Mouse (Mus musculus): ENCODE results near the gene Sprr4.
"Not testable (repeated sequence)": the region's sequence is repeated elsewhere in the genome, so short reads cannot be mapped to it uniquely, and the experiment has no call there.

Gene Sprr4

DNA sequence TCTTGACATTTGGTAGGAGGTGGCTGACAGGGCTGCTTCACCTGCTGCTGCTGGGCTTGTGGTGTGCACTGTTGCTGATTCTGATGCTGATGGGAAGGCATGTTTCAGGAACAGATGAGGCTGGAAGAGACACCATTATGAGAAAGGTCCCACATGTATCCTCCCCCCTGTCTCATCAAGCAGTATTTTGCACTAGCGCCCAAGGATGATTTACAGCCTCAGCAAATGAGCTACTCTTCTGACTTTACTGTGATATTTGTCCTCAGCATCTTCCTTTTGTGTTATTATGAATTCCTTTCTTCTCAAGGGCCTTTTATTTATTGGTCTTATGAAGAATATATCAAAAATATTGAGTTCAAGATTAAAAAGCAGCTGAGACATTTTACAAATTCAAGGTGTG lies at the start of gene Sprr4:
Gene Sprr4, minus strand, starts transcription at position 101 of the 400 bp plus-strand sequence.
- no peak for DNase-seq (ENCODE audit: low spot score in 2 of 2)

DNA sequence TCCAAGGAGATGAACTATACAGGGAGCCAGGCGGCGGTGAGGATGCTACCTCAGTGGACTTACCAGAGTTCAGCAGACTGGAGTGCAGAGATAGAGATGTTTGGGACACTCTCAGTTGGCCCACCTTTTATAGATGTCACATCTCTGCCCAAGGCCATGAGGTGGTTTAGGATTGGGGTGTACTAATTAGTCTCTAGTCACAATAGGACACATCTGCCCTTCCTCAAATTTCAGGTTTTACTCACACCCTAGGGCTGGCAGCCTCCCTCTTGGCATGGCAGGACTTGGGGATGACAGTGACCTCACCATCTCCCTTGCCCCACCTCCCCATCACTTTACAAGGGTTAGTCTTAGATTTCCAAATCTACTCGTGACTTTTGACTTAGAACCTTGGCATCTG lies 34.1 kb upstream of the Sprr4 start, which contains the start of gene 2310046K23Rik:
Gene 2310046K23Rik, minus strand, starts transcription at position 101 of the 400 bp plus-strand sequence.
- no peak for DNase-seq (ENCODE audit: low spot score in 2 of 2)

DNA sequence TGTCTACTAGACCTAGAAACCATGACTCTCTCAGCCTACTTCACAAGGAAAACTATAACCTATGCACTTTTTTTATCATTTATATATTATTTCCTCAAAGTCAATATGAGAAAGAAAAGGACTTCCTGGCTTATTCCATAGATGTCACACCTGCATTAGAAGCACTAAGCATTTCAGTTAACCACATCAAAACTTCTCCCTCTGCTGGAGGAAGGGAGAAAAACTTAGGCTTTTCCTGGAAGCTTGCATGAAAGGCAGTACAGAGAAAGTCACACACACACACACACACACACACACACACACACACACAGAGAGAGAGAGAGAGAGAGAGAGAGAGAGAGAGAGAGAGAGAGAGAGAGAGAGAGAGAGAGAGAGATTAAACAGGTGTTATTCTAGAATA lies 12.0 kb upstream of the Sprr4 start:
- DNase-seq (ENCODE audit: low spot score in 2 of 2): no peak

DNA sequence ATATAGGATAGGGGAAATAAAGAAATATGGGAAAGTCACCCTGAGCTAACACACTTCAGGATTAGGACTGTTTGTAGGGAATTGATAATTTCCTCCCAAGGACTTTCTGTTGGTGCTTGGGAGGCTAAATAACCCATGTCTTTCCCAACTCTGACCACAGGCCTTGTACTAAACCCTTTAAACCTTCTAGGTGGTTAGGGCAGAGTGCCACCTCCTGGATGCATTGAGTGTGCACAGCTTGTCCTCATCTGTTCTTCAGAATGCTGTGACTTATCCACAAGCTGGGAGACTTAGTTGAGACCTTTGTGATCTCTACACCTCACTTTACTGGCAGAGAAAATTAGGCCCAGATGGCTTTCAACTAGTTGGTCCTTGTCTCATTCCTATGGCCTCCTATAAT lies 10.5 kb upstream of the Sprr4 start:
- DNase-seq (ENCODE audit: low spot score in 2 of 2): no peak

DNA sequence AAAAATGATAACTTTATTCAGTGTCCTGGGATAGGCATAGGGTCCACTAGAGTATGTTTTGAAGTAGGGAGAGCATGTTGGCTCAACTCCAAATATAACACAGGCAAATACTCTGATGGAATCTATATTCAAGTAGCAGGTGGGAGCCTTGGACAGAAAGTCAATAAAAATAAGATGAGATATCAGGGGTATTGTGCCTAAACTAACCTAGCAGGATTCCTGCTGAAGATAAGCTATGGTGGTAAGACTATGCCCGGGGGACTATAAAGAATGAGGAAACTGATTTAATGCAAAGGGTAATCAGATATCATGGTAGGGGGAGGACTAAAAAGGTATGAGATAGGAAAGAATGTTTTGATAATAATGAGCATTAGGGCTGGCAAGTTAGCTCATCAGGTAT lies 7.9 kb upstream of the Sprr4 start:
- no peak for DNase-seq (ENCODE audit: low spot score in 2 of 2)

DNA sequence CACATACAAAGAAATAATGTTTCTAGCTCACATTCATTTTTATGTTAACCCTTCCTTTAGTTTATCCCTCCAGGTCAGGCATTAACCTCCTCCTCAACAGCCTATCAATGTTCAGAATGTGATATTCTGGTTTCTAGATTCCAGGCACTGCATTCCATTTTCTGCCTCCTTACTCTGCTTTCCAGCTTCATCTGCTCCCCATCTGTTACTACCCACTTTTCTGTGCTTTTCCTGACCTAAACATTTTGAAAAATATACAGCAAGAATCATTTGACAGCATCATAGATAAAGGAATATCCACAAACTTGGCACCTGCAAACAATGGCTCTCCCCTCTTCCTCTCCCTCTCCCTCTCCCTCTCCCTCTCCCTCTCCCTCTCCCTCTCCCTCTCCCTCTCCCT lies 3.2 kb upstream of the Sprr4 start:
- no peak for DNase-seq (ENCODE audit: low spot score in 2 of 2)

DNA sequence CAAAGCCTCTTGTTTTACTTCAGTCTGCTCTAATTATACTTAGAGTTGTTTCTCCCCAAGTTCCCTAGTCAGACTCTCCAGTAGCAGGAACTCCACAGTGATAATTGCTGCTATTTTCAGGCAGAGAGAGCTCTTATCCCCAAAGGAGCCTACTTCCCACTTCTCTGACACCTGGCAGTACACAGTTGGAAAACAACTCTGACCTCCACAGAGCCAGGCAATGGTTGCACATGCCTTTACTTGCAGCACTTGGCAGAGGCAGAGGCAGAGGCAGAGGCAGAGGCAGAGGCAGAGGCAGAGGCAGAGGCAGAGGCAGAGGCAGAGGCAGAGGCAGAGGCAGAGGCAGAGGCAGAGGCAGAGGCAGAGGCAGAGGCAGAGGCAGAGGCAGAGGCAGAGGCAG lies 10.0 kb downstream of the Sprr4 start:
- not testable (repeated sequence) for DNase-seq (ENCODE audit: low spot score in 2 of 2)

DNA sequence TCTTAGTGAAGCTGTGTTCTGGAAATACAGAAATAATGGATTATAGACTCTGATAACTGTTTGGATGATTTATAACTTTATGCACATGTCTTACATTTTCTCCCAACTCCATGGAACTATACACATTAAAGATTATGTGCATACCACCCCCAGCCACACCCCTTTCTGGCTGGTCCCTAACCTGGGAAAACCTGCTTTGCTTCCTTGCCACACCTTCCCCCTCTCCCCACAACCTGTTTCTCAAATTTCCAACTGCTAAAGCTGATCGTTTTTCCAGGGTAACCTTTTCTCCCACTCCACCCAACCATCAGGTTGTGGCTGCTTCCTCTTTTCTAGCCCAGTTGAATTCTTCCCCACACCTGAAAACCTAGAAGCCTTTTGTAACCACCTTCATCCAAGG lies 14.0 kb downstream of the Sprr4 start:
- DNase-seq (ENCODE audit: low spot score in 2 of 2): no peak

DNA sequence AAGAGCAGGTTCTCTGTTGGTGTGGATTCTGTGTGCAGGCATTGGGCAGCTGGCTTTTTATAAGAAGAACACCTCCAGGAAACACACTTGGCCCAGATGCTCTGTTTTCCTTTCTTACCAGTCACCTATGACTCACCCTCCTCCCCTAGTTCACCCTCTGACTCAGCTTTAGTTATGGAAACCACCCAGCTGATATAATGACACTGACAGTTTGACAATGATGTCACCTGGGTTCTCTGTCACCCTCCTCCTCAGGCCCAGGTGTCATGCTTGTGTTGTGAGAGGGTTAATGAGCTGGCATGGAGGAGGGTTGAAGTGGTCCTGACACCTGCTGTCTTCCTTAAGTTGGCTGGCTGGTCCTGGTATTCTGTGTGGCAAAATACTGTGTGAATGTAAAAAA lies 14.4 kb downstream of the Sprr4 start, which contains the start of gene Sprr1a:
Gene Sprr1a, minus strand, starts transcription at position 33 of the 400 bp plus-strand sequence.
- no peak for DNase-seq (ENCODE audit: low spot score in 2 of 2)

DNA sequence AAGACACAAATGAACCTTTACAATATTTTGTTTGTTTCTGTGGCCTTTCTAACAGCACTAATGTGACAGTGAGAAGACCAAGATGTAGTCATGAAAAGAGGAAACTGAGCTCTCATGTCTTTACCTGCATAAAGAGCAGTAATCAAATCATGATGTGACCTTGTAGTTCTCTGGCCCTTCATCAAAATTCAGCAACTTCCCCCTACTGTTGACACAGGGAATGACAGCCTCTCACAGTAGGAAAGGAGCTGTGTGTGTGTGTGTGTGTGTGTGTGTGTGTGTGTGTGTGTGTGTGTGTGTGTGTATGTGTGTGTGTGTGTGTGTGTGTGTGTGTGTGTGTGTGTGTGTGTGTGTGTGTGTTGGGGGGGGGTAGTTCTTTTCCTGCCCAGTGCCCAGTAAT lies 19.0 kb downstream of the Sprr4 start:
- DNase-seq (ENCODE audit: low spot score in 2 of 2): not testable (repeated sequence)

DNA sequence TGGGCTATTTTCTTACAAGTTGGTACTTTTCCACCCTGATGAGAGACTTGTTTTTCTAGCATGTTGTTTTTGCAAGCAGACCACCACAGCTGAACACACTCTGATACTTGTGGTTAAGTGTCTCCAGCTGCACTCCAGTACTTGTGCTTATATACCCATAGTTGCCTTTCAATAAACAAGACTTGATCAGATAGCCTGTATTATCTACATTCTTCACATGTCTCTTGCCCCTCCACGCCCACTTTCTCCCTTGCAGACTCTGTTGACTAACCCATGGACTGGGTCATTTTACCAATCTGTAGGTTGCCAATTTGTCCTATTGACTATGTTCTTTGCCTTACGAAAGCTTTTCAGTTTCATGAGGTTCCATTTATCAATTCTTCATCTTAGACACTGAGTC lies 30.2 kb downstream of the Sprr4 start:
- DNase-seq (ENCODE audit: low spot score in 2 of 2): no peak

DNA sequence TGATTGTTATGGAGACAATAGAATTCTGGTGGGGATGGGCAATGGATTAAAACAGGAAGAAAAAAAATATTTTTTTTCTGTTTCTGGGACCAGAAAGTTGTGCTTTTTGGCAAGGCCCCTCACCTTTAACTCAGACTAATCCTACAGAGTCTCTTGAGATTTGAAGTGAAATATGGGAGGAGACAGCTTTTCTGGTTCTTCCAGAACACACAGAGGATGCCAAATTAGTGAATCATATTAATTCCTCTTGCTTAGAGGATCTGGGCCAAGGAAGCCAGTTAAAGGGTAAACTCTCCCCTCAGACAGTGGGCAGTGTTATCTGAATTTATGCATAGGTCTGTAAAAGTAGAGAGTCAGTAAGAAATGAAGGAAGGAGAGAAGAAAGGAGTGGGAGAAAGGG lies 32.9 kb downstream of the Sprr4 start:
- DNase-seq (ENCODE audit: low spot score in 2 of 2): no peak

DNA sequence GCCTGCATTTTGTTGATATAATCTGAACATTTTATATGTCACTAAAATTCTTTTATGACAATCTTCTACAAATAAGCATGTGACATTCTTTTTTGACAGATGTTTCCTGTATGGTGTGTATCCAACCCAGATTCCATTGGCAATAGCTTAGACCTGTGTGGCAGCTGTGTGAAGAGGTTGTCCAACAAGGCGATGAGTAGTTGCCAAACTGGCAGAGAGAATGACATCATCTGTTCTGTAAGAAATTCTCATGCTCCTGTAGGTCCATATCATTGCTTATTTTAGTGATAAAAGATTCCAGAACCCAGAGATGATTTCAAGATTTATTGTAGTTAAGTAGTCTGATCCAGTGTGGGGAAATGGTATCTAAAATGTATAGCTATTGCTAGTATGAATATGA lies 33.7 kb downstream of the Sprr4 start:
- no peak for DNase-seq (ENCODE audit: low spot score in 2 of 2)

DNA sequence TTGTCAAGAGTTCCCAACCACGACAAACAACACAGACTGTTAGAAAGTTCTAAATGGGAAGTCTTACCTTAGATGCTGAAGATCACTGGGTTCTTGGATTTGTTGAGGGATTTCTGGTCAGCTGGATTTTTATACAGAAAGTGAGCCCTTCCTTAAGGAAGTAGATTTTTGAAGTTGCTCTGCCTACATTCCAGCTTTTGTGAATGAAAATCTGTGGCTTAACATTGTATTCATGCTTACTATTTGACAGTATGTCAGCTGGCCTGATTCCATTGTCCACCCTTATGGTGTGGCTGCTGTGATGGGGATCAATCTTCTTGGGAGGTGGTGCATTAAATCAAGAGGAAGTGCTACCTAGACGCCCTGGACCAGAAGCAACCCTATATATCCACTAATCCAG lies 41.7 kb downstream of the Sprr4 start, which contains the start of gene Sprr3:
Gene Sprr3, minus strand, starts transcription at position 101 of the 400 bp plus-strand sequence.
- no peak for DNase-seq (ENCODE audit: low spot score in 2 of 2)

DNA sequence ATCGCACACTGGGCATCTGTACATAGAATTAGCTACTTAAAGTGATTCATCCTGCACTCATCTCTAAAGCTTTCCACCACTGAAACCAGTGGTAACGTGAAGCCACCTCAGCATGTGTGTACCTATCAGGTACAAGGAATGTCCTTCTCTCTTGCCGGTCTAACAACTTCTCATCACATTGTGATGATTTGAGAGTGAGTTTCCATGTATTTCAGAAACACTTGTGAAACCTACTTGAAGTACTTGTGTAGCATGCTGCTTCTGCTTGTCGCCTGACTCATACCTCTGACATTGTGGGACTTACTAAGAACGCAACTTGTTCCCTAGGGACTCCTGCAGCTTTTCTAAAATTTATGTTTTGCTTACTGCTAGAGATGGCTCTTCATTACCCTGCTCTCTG lies 45.1 kb downstream of the Sprr4 start:
- no peak for DNase-seq (ENCODE audit: low spot score in 2 of 2)
